Mouse (Mus musculus): ENCODE results near the gene Gns.
"Not testable (repeated sequence)": the region's sequence is repeated elsewhere in the genome, so short reads cannot be mapped to it uniquely, and the experiment has no call there.

Gene Gns

GRCm38 (mm10) chr10:121364801-121365564 is at the start of gene Gns:
Gene Gns, plus strand, starts transcription at chr10:121365090.
- peak; percentile 83 for DNase-seq (ENCODE audit: low spot score)

GRCm38 (mm10) chr10:121315321-121316283 is 49.3 kb upstream of the Gns start:
- no peak for DNase-seq (ENCODE audit: low spot score)

GRCm38 (mm10) chr10:121316361-121316760 is 48.5 kb upstream of the Gns start:
- no peak for DNase-seq (ENCODE audit: low spot score)

- no peak for DNase-seq (ENCODE audit: low spot score)
Measured at GRCm38 (mm10) chr10:121318397-121318950, 46.4 kb upstream of the Gns start.

GRCm38 (mm10) chr10:121323493-121323892 is 41.4 kb upstream of the Gns start:
- no peak for DNase-seq (ENCODE audit: low spot score)

- no peak for DNase-seq (ENCODE audit: low spot score)
Measured at GRCm38 (mm10) chr10:121326167-121326566, 38.7 kb upstream of the Gns start.

DNA sequence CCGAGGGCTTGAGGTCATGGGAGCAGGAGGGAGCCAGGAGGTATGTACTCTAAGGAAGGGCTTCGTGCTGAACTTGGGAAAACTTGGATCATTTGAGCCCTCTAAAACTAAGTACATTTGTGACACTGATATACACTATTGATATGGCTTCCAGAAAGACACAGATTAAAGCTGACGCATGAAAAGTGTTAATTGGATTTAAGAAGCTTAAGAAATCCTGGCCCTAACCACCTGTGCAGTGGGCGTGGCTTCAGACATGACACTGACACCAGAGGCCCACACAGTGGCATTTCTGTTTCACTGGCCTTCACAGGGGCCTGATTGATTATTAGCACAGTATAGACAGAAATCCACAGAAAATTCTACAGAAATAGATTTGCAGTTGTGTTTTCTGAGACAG is 35.3 kb upstream of the Gns start:
- no peak for DNase-seq (ENCODE audit: low spot score)

DNA sequence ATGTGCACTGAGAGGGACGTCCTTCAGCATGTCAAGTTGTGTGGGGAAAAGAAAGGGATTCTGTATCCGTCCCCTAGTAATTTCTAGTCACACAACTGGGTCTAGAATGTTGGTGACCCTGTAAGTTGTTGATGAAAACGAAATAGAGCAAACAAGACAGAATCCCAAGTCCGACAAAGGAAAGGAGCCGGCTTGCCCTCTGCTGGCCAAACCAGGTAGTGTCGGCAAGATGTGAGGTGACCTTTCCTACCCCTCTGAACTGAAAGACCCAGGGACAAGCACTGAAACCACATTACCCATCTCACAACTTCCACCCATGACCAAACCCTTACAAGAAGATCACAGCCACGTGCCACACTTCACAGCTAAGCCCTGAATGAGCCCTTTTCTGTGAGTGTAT is 34.0 kb upstream of the Gns start:
- peak; percentile 35 for DNase-seq (ENCODE audit: low spot score)

- peak; percentile 28 for DNase-seq (ENCODE audit: low spot score)
Measured at GRCm38 (mm10) chr10:121334576-121334975, 30.3 kb upstream of the Gns start.

GRCm38 (mm10) chr10:121336536-121336935 is 28.4 kb upstream of the Gns start:
- not testable (repeated sequence) for DNase-seq (ENCODE audit: low spot score)

GRCm38 (mm10) chr10:121340754-121341593 is 23.9 kb upstream of the Gns start:
- DNase-seq (ENCODE audit: low spot score): no peak

DNA sequence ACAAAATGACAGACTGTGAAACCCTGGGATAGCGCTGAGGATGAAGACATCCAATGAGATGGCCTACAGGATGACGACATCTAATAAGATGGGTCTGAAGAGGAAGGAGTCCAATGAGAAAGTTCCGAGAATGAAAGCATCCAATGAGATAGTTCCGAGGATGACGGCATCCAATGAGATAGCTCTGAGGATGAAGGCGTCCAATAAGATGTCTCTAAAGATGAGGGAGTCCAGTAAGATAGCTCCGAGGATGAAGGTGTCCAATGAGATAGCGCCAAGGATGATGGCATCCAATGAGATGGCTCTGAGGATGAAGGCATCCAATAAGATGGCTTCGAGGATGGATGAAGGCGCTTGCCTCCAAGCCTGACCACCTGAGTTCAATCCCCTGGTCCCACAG is 22.6 kb upstream of the Gns start:
- no peak for DNase-seq (ENCODE audit: low spot score)

DNA sequence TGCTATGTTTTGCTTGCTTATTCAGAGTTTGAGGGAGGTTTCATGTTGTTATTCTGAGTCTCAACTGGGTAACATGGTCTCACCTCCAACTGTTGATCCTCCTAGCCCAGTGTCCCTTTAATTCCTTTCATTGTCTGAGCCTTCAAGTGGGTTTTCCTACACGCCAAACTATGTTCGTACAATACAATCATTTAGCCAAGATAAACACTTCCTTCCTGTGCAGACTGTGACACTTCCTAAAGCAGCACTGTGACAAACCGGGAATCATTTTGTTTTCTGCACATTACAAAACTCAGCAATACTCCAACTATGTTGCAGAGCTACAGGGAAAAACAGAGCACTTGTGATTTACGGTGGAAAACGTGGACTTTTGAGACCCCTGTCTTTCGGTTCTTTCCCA is 21.0 kb upstream of the Gns start:
- DNase-seq (ENCODE audit: low spot score): no peak

DNA sequence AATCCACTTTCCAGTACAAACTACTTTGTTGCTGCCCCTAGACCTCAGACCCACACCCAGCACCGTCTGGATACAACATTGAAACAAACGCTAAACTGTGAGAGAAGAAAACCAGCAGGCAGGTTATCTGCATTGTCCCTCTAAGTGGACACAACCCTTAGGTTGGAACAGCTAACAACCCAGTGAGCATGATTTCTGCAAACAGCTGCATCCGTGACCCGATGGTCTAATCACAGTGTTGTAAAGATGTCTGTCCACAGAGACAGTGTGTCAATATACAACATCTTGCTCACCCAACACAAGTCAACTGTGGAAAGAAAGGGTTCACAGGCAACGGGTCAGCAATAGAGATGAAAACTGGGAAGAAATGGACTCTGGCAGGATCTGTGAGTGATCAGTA is 15.6 kb upstream of the Gns start:
- no peak for DNase-seq (ENCODE audit: low spot score)

DNA sequence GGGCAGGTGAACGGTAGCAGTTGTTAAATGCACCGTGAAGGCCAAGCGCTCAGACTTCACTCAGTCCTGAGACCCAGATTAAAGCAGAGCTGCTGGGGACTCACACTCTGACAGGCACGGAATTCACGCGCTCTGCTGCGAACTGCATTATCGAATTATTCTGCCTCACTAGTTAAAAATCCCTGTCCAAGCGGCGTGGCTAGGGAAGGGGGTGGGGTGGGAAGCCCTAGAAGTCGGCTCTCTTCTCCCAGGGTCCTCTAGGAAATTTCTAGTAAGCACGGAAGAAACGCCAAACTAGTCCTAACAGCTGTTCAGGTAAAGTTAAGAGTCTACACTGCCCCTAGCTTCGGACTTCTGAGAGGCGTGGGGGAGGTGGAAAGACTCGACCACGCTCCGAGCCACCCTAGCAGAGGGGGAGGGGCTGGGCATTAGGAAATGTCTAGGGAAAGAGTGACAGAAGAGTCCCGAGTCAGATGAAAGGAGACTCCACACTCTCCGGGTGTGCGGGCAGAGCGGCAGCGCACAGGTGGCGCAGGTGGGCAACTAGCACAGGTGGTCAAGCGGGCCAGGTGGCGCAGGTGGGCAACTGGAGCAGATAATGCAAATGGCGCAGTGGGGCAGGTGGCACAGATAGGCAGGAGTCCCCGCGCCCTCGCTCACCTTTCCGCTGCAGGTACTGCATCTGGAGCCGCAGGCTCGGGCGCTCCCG is 14.4 kb upstream of the Gns start:
- no peak for DNase-seq (ENCODE audit: low spot score)

DNA sequence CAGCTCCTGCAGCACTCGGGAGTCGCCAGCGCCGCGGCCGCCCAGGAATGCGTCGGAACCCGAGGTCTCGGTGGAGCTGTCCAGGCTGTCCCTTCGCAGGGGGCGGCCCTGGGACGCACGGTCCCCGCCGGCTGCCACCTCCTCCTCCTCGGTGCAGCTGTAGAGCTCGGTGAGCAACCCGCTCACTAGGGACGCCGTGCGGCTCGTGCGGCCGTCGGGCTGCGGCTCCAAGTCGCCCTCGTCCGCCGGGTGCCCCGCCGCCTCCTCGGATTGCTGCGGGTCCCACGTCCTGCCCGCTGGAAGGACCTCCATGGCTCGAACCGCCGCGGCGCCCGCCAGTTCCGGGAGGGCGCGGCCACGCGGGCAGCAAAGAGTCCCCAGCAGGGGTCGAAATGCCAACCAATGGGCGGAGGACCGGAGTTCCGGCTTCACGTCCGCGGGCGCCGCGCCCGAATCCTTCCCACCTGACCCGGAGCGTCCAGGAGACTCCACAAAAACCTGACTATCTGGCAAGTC is 13.8 kb upstream of the Gns start, which contains the start of gene Tbc1d30:
Gene Tbc1d30 (minus strand): TSS at position 213 of the 516 bp plus-strand sequence.
- peak; percentile 29 for DNase-seq (ENCODE audit: low spot score)

- DNase-seq (ENCODE audit: low spot score): no peak
Measured at GRCm38 (mm10) chr10:121351692-121352290, 13.1 kb upstream of the Gns start.

DNA sequence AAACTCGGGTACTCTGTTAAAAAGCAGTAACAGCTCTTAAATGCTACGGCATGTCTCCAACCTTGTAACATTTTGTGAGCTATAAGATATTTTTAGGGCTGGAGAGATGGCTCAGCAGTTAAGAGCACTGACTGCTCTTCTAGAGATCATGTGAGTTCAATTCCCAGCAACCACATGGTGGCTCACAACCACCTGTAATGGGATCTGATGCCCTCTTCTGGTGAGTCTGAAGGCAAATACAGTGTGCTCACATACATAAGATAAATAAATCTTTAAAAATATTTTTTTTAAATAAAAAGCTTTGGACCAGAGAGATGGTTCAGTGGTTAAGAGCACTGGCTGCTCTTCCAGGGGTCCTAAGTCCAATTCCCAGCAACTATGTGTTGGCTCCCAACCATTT is 4.5 kb upstream of the Gns start:
- no peak for DNase-seq (ENCODE audit: low spot score)

DNA sequence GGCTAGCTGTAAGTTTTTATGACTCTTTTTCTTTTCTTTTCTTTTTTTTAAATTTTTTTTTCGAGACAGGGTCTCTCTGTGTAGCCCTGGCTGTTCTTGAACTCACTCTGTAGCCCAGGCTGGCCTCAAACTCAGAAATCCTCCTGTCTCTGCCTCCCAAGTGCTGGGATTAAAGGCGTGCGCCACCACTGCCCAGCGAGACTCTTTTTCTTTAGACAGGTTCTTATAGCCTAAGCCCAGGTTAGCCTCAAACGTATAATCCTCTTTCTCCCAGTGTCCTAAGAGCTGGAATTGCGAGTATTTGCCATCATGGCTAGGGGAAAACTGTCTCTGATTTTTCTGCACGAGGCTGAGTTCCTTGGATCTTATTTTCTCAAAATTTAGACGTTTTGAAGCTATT is 1.7 kb upstream of the Gns start:
- no peak for DNase-seq (ENCODE audit: low spot score)

DNA sequence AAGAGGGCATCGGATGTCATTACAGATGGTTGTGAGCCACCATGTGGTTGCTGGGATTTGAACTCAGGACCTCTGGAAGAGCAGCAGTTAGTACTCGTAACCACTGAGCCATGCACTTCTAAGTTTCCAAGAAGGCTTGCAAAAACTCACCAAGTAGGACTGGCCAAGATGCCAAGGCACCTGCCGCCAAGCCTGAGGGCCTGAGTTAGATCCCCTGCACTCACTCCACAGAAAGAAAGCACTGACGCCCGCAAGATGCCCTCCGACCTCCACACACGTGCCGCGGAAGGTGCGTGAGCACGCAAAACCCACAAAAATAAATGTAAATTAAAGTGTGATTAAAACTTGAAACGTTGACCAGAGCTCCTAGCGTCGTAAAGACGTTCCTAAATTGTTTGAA is 584 bp upstream of the Gns start:
- DNase-seq (ENCODE audit: low spot score): no peak
